Mouse (Mus musculus): ENCODE data around the gene Rbfox3.

DNA sequence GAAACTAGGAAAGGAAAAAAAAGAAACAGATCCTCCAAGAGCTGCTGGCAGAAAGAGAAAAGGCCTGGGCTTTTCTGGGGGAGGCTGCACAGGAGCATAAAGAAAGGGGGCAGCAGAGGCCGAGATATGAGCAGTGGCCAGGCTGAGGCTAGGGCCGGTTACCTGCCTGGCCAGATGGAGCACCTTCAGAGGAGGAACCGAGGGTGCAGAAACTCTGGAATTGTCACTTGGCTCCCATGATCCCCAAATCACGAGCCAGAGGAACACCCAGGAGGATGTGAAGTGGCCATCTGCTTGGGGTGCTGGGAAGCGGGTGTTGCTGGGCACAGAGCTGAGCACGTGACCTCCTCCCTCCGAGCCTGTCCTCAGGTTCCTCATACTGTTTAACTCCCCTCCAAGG is 79.7 kb downstream of the Rbfox3 start:
- TF ChIP-seq CTCF (IDR thresholded peaks at IDR 0.05; ENCODE audit: low read depth, low read length) (no peak), TAL1 (conservative IDR thresholded peaks at IDR 0.05; ENCODE audit: low read depth, low read length) (no peak)

All from G1E (cell line).